Mouse (Mus musculus) hindbrain, embryonic 10.5 days (tissue): Measurements from ENCODE around the gene Catsper4. TPM values are rescaled to one million over a fixed set of nuclear protein-coding genes. Genes with fewer than 3 reads are reported as not detected.

Source experiments
- polyA plus RNA-seq: library from polyadenylated mRNA; unstranded; fragments of >200 nt; fragmentation: Nextera tagmentation; extraction: Ambion mirVana; gene quantifications from 2 replicates; pipeline ENCODE4 v1.2.1, GENCODE M21; 2016

Catsper4 gene
- polyA plus RNA-seq, 1 experiment from 2014 or later = not detected

Other genes starting within 250 kb of the Catsper4 start
- 39.5 and 42.3 TPM in 2 replicates for gene Dhdds, start 226.5 kb downstream of the Catsper4 start, polyA plus RNA-seq
- 13.4 and 27.5 TPM in 2 replicates for gene Lin28a, start 208.5 kb downstream of the Catsper4 start, polyA plus RNA-seq
- gene Zfp683, start 173.5 kb downstream of the Catsper4 start, polyA plus RNA-seq = not detected in 2 replicates
- gene Crybg2, start 166.6 kb downstream of the Catsper4 start, polyA plus RNA-seq = 1.6 and 2.9 TPM in 2 replicates
- 5.3 and 5.5 TPM in 2 replicates for gene Cd52, start 132.3 kb downstream of the Catsper4 start, polyA plus RNA-seq
- 7.6 and 11.2 TPM in 2 replicates for gene Ubxn11, start 124.8 kb downstream of the Catsper4 start, polyA plus RNA-seq
- 333 and 386 TPM in 2 replicates for gene Sh3bgrl3, start 98.6 kb downstream of the Catsper4 start, polyA plus RNA-seq
- 30.1 and 35.1 TPM in 2 replicates for gene Cep85, start 40.3 kb downstream of the Catsper4 start, polyA plus RNA-seq
- not detected in 2 replicates for gene Gm7534, start 24.4 kb downstream of the Catsper4 start, polyA plus RNA-seq
- gene Cnksr1, start 11.0 kb upstream of the Catsper4 start, polyA plus RNA-seq = 0.89 and 1.2 TPM in 2 replicates
- gene E130218I03Rik, start 16.3 kb upstream of the Catsper4 start, polyA plus RNA-seq = 0.49 and 1.0 TPM in 2 replicates
- gene Zfp593, start 18.2 kb upstream of the Catsper4 start, polyA plus RNA-seq = 20.6 and 21.6 TPM in 2 replicates
- gene Gm30191, start 19.6 kb upstream of the Catsper4 start, polyA plus RNA-seq = not detected in 2 replicates
- 6.2 and 6.8 TPM in 2 replicates for gene Grrp1, start 26.7 kb upstream of the Catsper4 start, polyA plus RNA-seq
- 18.1 and 18.8 TPM in 2 replicates for gene Pdik1l, start 60.5 kb upstream of the Catsper4 start, polyA plus RNA-seq
- gene Trim63, start 87.7 kb upstream of the Catsper4 start, polyA plus RNA-seq = 0.51 and 0.56 TPM in 2 replicates
- 0.10 TPM in 1 of 2 replicates, not detected in the other for gene Slc30a2, start 115.8 kb upstream of the Catsper4 start, polyA plus RNA-seq
- gene Extl1, start 156.5 kb upstream of the Catsper4 start, polyA plus RNA-seq = 0.25 and 0.63 TPM in 2 replicates
- 7.9 and 9.5 TPM in 2 replicates for gene Pafah2, start 168.9 kb upstream of the Catsper4 start, polyA plus RNA-seq
- 2,849 and 3,914 TPM in 2 replicates for gene Stmn1, start 240.9 kb upstream of the Catsper4 start, polyA plus RNA-seq